ENCODE assay signal across 27 mouse cellular contexts in genomic region chr2:109927876-109928275, GRCm38 (mm10). TPM values are rescaled to one million over a fixed set of nuclear protein-coding genes. Genes with fewer than 3 reads are reported as not detected.
DNase-seq lines count a peak whose midpoint lies in the region; ATAC-seq and TF ChIP-seq lines count a peak whose summit lies in the region.
"Had no signal": no experiment of that assay in that cellular context is flagged by ENCODE, and none has a peak within 500 bp of the region (broad histone marks: within the 10 kb centered on the region; RNA-seq: fewer than 3 reads in every experiment).

No protein-coding gene starts in this region.

- H3K36me3 ChIP-seq in hindbrain, embryonic 16.5 days (ENCODE audit: control insufficient read depth, insufficient read depth, low read length): no peaks in the 10 kb centered on the region
- no peaks in the 10 kb centered on the region for H3K36me3 ChIP-seq in hindbrain, postnatal 0 days (ENCODE audit: insufficient read depth, low read length)
- no peaks in the 10 kb centered on the region for H3K36me3 ChIP-seq in stomach, embryonic 15.5 days
- H3K36me3 ChIP-seq in stomach, postnatal 0 days (ENCODE audit: control insufficient read depth, insufficient read depth, low read length): no peaks in the 10 kb centered on the region; the same call in 1 of the 2 replicates
- H3K36me3 ChIP-seq: liver, embryonic 15.5 days had no signal

- no peak for TF ChIP-seq EP300 in stomach, postnatal 0 days (optimal IDR thresholded peaks at IDR 0.05)

- intact Hi-C loops in gastrocnemius, postnatal 14 days (cut with DNase I; ENCODE audit: low total_unique reads): no loop called here

- H3K4me1 ChIP-seq in hindbrain, embryonic 16.5 days (ENCODE audit: control insufficient read depth, insufficient read depth, low read depth, low read length): no peaks in the 10 kb centered on the region; the same call in 1 of the 2 replicates
- H3K4me1 ChIP-seq in hindbrain, postnatal 0 days (ENCODE audit: insufficient read depth, low read length): peaks cover 3% of the 10 kb centered on the region
- peaks cover 10% of the 10 kb centered on the region; the same call in 1 of the 2 replicates for H3K4me1 ChIP-seq in stomach, embryonic 15.5 days
- H3K4me1 ChIP-seq in stomach, postnatal 0 days (replicated peaks; ENCODE audit: control insufficient read depth, insufficient read depth): no peaks in the 10 kb centered on the region; the same call in 1 of the 2 replicates

- no peak overlapping the region for H3K9ac ChIP-seq in hindbrain, embryonic 16.5 days (ENCODE audit: low read depth, low read length)
- no peak overlapping the region for H3K9ac ChIP-seq in hindbrain, postnatal 0 days (replicated peaks; ENCODE audit: low read length)
- H3K9ac ChIP-seq in stomach, embryonic 15.5 days: no peak overlapping the region
- no peak overlapping the region for H3K9ac ChIP-seq in stomach, postnatal 0 days (ENCODE audit: low read length)
- H3K9ac ChIP-seq: heart, embryonic 13.5 days; hindbrain, embryonic 12.5 days; kidney, embryonic 15.5 days; limb, embryonic 15.5 days; liver, embryonic 15.5 days had no signal

- H3K4me3 ChIP-seq in hindbrain, embryonic 16.5 days (ENCODE audit: low read length): no peak overlapping the region
- H3K4me3 ChIP-seq in hindbrain, postnatal 0 days (ENCODE audit: low read length): no peak overlapping the region
- H3K4me3 ChIP-seq in stomach, embryonic 15.5 days (replicated peaks): no peak overlapping the region
- no peak overlapping the region for H3K4me3 ChIP-seq in stomach, postnatal 0 days (ENCODE audit: low read depth, low read length)
- H3K4me3 ChIP-seq: forebrain, embryonic 10.5 days; heart, adult 2 months; heart, embryonic 13.5 days; hindbrain, embryonic 12.5 days; kidney, embryonic 15.5 days; limb, embryonic 15.5 days; liver, embryonic 15.5 days; midbrain, embryonic 10.5 days; myocyte had no signal

- DNase-seq in hindbrain, postnatal 0 days (ENCODE audit: low spot score): no peak
- DNase-seq in stomach, postnatal 0 days (ENCODE audit: low spot score): no peak
- peak; percentile 66 to 82 for DNase-seq in cerebellum, postnatal 10 days
- DNase-seq in gastrocnemius, postnatal 14 days: no peak
- no peak for DNase-seq in adrenal gland, postnatal 10 days
- DNase-seq: adrenal gland, postnatal 36 days; gastrocnemius, postnatal 25 days; heart, adult 2 months; kidney, postnatal 4 days; right cerebral cortex, adult 18-20 months; right cerebral cortex, postnatal 4 days; thymus, adult 2 months had no signal

- H3K4me2 ChIP-seq in hindbrain, embryonic 16.5 days (ENCODE audit: low read length): no peak overlapping the region
- H3K4me2 ChIP-seq in hindbrain, postnatal 0 days (ENCODE audit: low read depth, low read length): no peak overlapping the region
- H3K4me2 ChIP-seq in stomach, embryonic 15.5 days: no peak overlapping the region
- no peak overlapping the region for H3K4me2 ChIP-seq in stomach, postnatal 0 days (replicated peaks; ENCODE audit: low read depth)
- H3K4me2 ChIP-seq: heart, embryonic 13.5 days; hindbrain, embryonic 12.5 days; kidney, embryonic 15.5 days; limb, embryonic 15.5 days; liver, embryonic 15.5 days had no signal

- H3K27me3 ChIP-seq in hindbrain, embryonic 16.5 days (replicated peaks; ENCODE audit: control insufficient read depth, insufficient read depth, low read length): no peaks in the 10 kb centered on the region
- H3K27me3 ChIP-seq in hindbrain, postnatal 0 days (ENCODE audit: insufficient read depth, low read length): no peaks in the 10 kb centered on the region
- H3K27me3 ChIP-seq in stomach, embryonic 15.5 days (replicated peaks): no peaks in the 10 kb centered on the region
- no peaks in the 10 kb centered on the region for H3K27me3 ChIP-seq in stomach, postnatal 0 days (ENCODE audit: control insufficient read depth, insufficient read depth, low read length)
- H3K27me3 ChIP-seq: heart, embryonic 13.5 days; hindbrain, embryonic 12.5 days; kidney, embryonic 15.5 days; limb, embryonic 15.5 days; liver, embryonic 15.5 days had no signal

- H3K9me3 ChIP-seq in hindbrain, embryonic 16.5 days (ENCODE audit: control insufficient read depth, low read length): no peaks in the 10 kb centered on the region
- H3K9me3 ChIP-seq in hindbrain, postnatal 0 days (ENCODE audit: low read length): no peaks in the 10 kb centered on the region
- H3K9me3 ChIP-seq in stomach, embryonic 15.5 days: no peaks in the 10 kb centered on the region
- H3K9me3 ChIP-seq in stomach, postnatal 0 days (ENCODE audit: control insufficient read depth, low read length): no peaks in the 10 kb centered on the region
- H3K9me3 ChIP-seq: forebrain, embryonic 10.5 days; heart, embryonic 13.5 days; hindbrain, embryonic 12.5 days; kidney, embryonic 15.5 days; limb, embryonic 15.5 days; liver, embryonic 15.5 days; midbrain, embryonic 10.5 days had no signal

- ATAC-seq in hindbrain, embryonic 16.5 days: peak; percentile 5; the same call in 1 of the 2 replicates
- ATAC-seq in hindbrain, postnatal 0 days: no peak
- no peak for ATAC-seq in stomach, embryonic 15.5 days (ENCODE audit: insufficient read depth, low FRiP score, low read depth)
- ATAC-seq in stomach, postnatal 0 days (ENCODE audit: low FRiP score, low TSS enrichment): no peak
- ATAC-seq: CD4-positive, CD25-positive, alpha-beta regulatory T cell, adult 4 months; forebrain, embryonic 16.5 days; inflammation-experienced regulatory T-cells, adult 6 months; lung, postnatal 0 days; midbrain, embryonic 16.5 days had no signal

- no peak overlapping the region for H3K27ac ChIP-seq in hindbrain, embryonic 16.5 days (ENCODE audit: low read depth, low read length)
- H3K27ac ChIP-seq in hindbrain, postnatal 0 days: no peak overlapping the region
- 0 out of 2 replicates have a peak overlapping the region, but pooled peaks have one; percentile 21 for H3K27ac ChIP-seq in stomach, embryonic 15.5 days
- no peak overlapping the region for H3K27ac ChIP-seq in stomach, postnatal 0 days (replicated peaks)
- H3K27ac ChIP-seq: forebrain, embryonic 10.5 days; heart, adult 2 months; heart, embryonic 13.5 days; hindbrain, embryonic 12.5 days; kidney, embryonic 15.5 days; limb, embryonic 15.5 days; liver, embryonic 15.5 days; midbrain, embryonic 10.5 days had no signal

- TF ChIP-seq CTCF in hindbrain, postnatal 0 days (IDR thresholded peaks at IDR 0.05; ENCODE audit: low read depth): no peak
- no peak for TF ChIP-seq CTCF in stomach, postnatal 0 days (IDR thresholded peaks at IDR 0.05; ENCODE audit: low read depth)

RNA-seq across cellular contexts. Expression of gene Lgr4, which starts 10.4 kb away (rescaled TPM):
- polyA plus RNA-seq in hindbrain, embryonic 16.5 days (2015; fragmentation: Nextera tagmentation; extraction: Ambion mirVana): 7.0 and 7.7 TPM in 2 replicates
- total RNA-seq in hindbrain, postnatal 0 days (2014; rRNA removed): 27.9 and 28.2 TPM in 2 replicates
- 9.0 and 9.8 TPM in 2 replicates for polyA plus RNA-seq in hindbrain, postnatal 0 days (2015; fragmentation: Nextera tagmentation; extraction: Ambion mirVana)
- polyA plus RNA-seq in stomach, embryonic 15.5 days (2015; fragmentation: Nextera tagmentation; extraction: Ambion mirVana): 24.4 and 26.0 TPM in 2 replicates
- polyA plus RNA-seq in stomach, postnatal 0 days (2015; fragmentation: Nextera tagmentation; extraction: Ambion mirVana): 15.0 and 16.0 TPM in 2 replicates
- 10 to 100 TPM; 17.3 to 18.8 TPM for total RNA-seq in gastrocnemius, postnatal 14 days (2021)
- total RNA-seq in adrenal gland, postnatal 10 days (2021): 10 to 100 TPM; 70.3 to 71.4 TPM

RNA-seq across cellular contexts. Expression of gene Lin7c, which starts 37.2 kb away (rescaled TPM):
- polyA plus RNA-seq in hindbrain, embryonic 16.5 days (2015; fragmentation: Nextera tagmentation; extraction: Ambion mirVana): 187 and 194 TPM in 2 replicates
- 147 and 171 TPM in 2 replicates for total RNA-seq in hindbrain, postnatal 0 days (2014; rRNA removed)
- 153 and 158 TPM in 2 replicates for polyA plus RNA-seq in hindbrain, postnatal 0 days (2015; fragmentation: Nextera tagmentation; extraction: Ambion mirVana)
- 61.9 and 68.6 TPM in 2 replicates for polyA plus RNA-seq in stomach, embryonic 15.5 days (2015; fragmentation: Nextera tagmentation; extraction: Ambion mirVana)
- polyA plus RNA-seq in stomach, postnatal 0 days (2015; fragmentation: Nextera tagmentation; extraction: Ambion mirVana): 36.1 and 38.4 TPM in 2 replicates
- 10 to 100 TPM; 21.3 to 22.7 TPM for total RNA-seq in gastrocnemius, postnatal 14 days (2021)
- 10 to 100 TPM; 64.5 to 70.1 TPM for total RNA-seq in adrenal gland, postnatal 10 days (2021)

Comparison
In these comparisons a context has a peak if more than half of its experiments do, and no peak if none do; other contexts are left out.
1. DNase-seq: peak in cerebellum, postnatal 10 days (2 of 2); none in hindbrain, postnatal 0 days (single experiment), stomach, postnatal 0 days (single experiment), gastrocnemius, postnatal 14 days (single experiment) and adrenal gland, postnatal 10 days (single experiment).